In genomic region chr7:132992967-132993615, GRCm38 (mm10) we compare ENCODE assay signal across 23 mouse cellular contexts.
DNase-seq lines count a peak whose midpoint lies in the region; ATAC-seq and TF ChIP-seq lines count a peak whose summit lies in the region.
"Had no signal": no experiment of that assay in that cellular context is flagged by ENCODE, and none has a peak within 500 bp of the region (broad histone marks: within the 10 kb centered on the region; RNA-seq: fewer than 3 reads in every experiment).

No protein-coding gene starts in this region.

- no peak for ATAC-seq in forebrain, embryonic 13.5 days
- ATAC-seq in heart, embryonic 15.5 days (replicated peaks; ENCODE audit: insufficient number of reproducible peaks, insufficient read depth, low FRiP score, low read depth) = 0 out of 2 replicates have a peak, but pooled peaks have one; percentile 30
- ATAC-seq in embryonic facial prominence, embryonic 12.5 days (ENCODE audit: insufficient number of reproducible peaks, insufficient read depth, low FRiP score, low TSS enrichment) = 0 out of 2 replicates have a peak, but pooled peaks have one; percentile 19
- ATAC-seq in limb, embryonic 14.5 days (ENCODE audit: low FRiP score, low read depth) = peak; percentile 46; the same call in 1 of the 2 replicates
- ATAC-seq in hindbrain, embryonic 12.5 days (ENCODE audit: low FRiP score) = no peak
- ATAC-seq: inflammation-experienced regulatory T-cells, adult 6 months; midbrain, embryonic 13.5 days had no signal

- H3K4me3 ChIP-seq in forebrain, embryonic 10.5 days = no peak overlapping the region
- H3K4me3 ChIP-seq in forebrain, embryonic 13.5 days = no peak overlapping the region
- H3K4me3 ChIP-seq in heart, embryonic 15.5 days = no peak overlapping the region
- no peak overlapping the region for H3K4me3 ChIP-seq in embryonic facial prominence, embryonic 12.5 days
- H3K4me3 ChIP-seq in limb, embryonic 14.5 days (replicated peaks; ENCODE audit: low read length) = no peak overlapping the region
- no peak overlapping the region for H3K4me3 ChIP-seq in hindbrain, embryonic 12.5 days
- H3K4me3 ChIP-seq: forebrain, embryonic 12.5 days; heart, embryonic 12.5 days; liver, embryonic 13.5 days; midbrain, embryonic 13.5 days; neural tube, embryonic 12.5 days had no signal

- WGBS in forebrain, embryonic 10.5 days = 87% methylated on average over 9 of the region's 9 CpGs
- WGBS in forebrain, embryonic 13.5 days = 87% methylated on average over 9 of the region's 9 CpGs
- WGBS in heart, embryonic 15.5 days = 85% methylated on average over 9 of the region's 9 CpGs
- 90% methylated on average over 9 of the region's 9 CpGs for WGBS in embryonic facial prominence, embryonic 12.5 days
- 85% methylated on average over 9 of the region's 9 CpGs for WGBS in limb, embryonic 14.5 days
- 89% methylated on average over 9 of the region's 9 CpGs for WGBS in hindbrain, embryonic 12.5 days

- no peak overlapping the region for H3K27ac ChIP-seq in forebrain, embryonic 10.5 days
- H3K27ac ChIP-seq in forebrain, embryonic 13.5 days = no peak overlapping the region
- H3K27ac ChIP-seq in heart, embryonic 15.5 days = no peak overlapping the region
- H3K27ac ChIP-seq in embryonic facial prominence, embryonic 12.5 days = no peak overlapping the region
- H3K27ac ChIP-seq in limb, embryonic 14.5 days (replicated peaks; ENCODE audit: low read depth, low read length) = no peak overlapping the region
- H3K27ac ChIP-seq in hindbrain, embryonic 12.5 days = no peak overlapping the region
- H3K27ac ChIP-seq: forebrain, embryonic 12.5 days; hindbrain, embryonic 14.5 days; kidney, postnatal 0 days; liver, embryonic 13.5 days; midbrain, embryonic 13.5 days; neural tube, embryonic 12.5 days; stomach, postnatal 0 days had no signal

- H3K4me2 ChIP-seq in forebrain, embryonic 13.5 days = no peak overlapping the region
- H3K4me2 ChIP-seq in heart, embryonic 15.5 days = no peak overlapping the region
- no peak overlapping the region for H3K4me2 ChIP-seq in embryonic facial prominence, embryonic 12.5 days (replicated peaks)
- no peak overlapping the region for H3K4me2 ChIP-seq in limb, embryonic 14.5 days (replicated peaks; ENCODE audit: low read depth, low read length, severe bottlenecking)
- H3K4me2 ChIP-seq in hindbrain, embryonic 12.5 days (replicated peaks) = no peak overlapping the region
- H3K4me2 ChIP-seq: forebrain, embryonic 12.5 days; heart, embryonic 12.5 days; hindbrain, embryonic 14.5 days; liver, embryonic 13.5 days; midbrain, embryonic 13.5 days; neural tube, embryonic 12.5 days had no signal

- H3K4me1 ChIP-seq in forebrain, embryonic 10.5 days = no peaks in the 10 kb centered on the region
- H3K4me1 ChIP-seq in forebrain, embryonic 13.5 days = no peaks in the 10 kb centered on the region
- no peaks in the 10 kb centered on the region for H3K4me1 ChIP-seq in heart, embryonic 15.5 days (replicated peaks)
- H3K4me1 ChIP-seq in embryonic facial prominence, embryonic 12.5 days = no peaks in the 10 kb centered on the region
- no peaks in the 10 kb centered on the region for H3K4me1 ChIP-seq in limb, embryonic 14.5 days (ENCODE audit: control insufficient read depth, insufficient read depth, low read length)
- H3K4me1 ChIP-seq in hindbrain, embryonic 12.5 days = peaks cover 3% of the 10 kb centered on the region; the same call in 1 of the 2 replicates
- H3K4me1 ChIP-seq: forebrain, embryonic 12.5 days; liver, embryonic 13.5 days; neural tube, embryonic 12.5 days had no signal

- H3K9me3 ChIP-seq in forebrain, embryonic 10.5 days = no peaks in the 10 kb centered on the region
- no peaks in the 10 kb centered on the region for H3K9me3 ChIP-seq in forebrain, embryonic 13.5 days (replicated peaks)
- H3K9me3 ChIP-seq in heart, embryonic 15.5 days (replicated peaks) = no peaks in the 10 kb centered on the region
- H3K9me3 ChIP-seq in embryonic facial prominence, embryonic 12.5 days = no peaks in the 10 kb centered on the region
- no peaks in the 10 kb centered on the region for H3K9me3 ChIP-seq in limb, embryonic 14.5 days (ENCODE audit: control insufficient read depth, low read length)
- no peaks in the 10 kb centered on the region for H3K9me3 ChIP-seq in hindbrain, embryonic 12.5 days (replicated peaks)
- H3K9me3 ChIP-seq: forebrain, embryonic 12.5 days; heart, embryonic 12.5 days; liver, embryonic 13.5 days; midbrain, embryonic 13.5 days; neural tube, embryonic 12.5 days had no signal

- peak; percentile 10 for DNase-seq in forebrain, embryonic 10.5 days (ENCODE audit: extremely low spot score, low spot score)
- DNase-seq in heart, adult 18-20 months = no peak
- peak; percentile 32 for DNase-seq in limb, embryonic 14.5 days (ENCODE audit: low spot score)
- DNase-seq in kidney, adult 8-10 months = no peak
- DNase-seq: adrenal gland, postnatal 10 days; cerebellum, adult 2 months; cerebellum, postnatal 36 days; liver, embryonic 13.5 days; lung, adult 2 months; lung, postnatal 14 days; thymus, postnatal 14 days had no signal

- H3K36me3 ChIP-seq in forebrain, embryonic 10.5 days (replicated peaks) = peaks cover 100% of the 10 kb centered on the region
- peaks cover 88% of the 10 kb centered on the region for H3K36me3 ChIP-seq in forebrain, embryonic 13.5 days (ENCODE audit: poor library complexity, severe bottlenecking)
- H3K36me3 ChIP-seq in heart, embryonic 15.5 days = peaks cover 74% of the 10 kb centered on the region
- H3K36me3 ChIP-seq in embryonic facial prominence, embryonic 12.5 days = peaks cover 95% of the 10 kb centered on the region
- H3K36me3 ChIP-seq in limb, embryonic 14.5 days (ENCODE audit: control insufficient read depth, insufficient read depth, low read length) = peaks cover 91% of the 10 kb centered on the region
- H3K36me3 ChIP-seq in hindbrain, embryonic 12.5 days = peaks cover 83% of the 10 kb centered on the region

- H3K27me3 ChIP-seq in forebrain, embryonic 10.5 days (ENCODE audit: poor library complexity, severe bottlenecking) = no peaks in the 10 kb centered on the region
- no peaks in the 10 kb centered on the region for H3K27me3 ChIP-seq in forebrain, embryonic 13.5 days
- H3K27me3 ChIP-seq in heart, embryonic 15.5 days = no peaks in the 10 kb centered on the region
- H3K27me3 ChIP-seq in embryonic facial prominence, embryonic 12.5 days = no peaks in the 10 kb centered on the region
- no peaks in the 10 kb centered on the region for H3K27me3 ChIP-seq in limb, embryonic 14.5 days (ENCODE audit: control insufficient read depth, insufficient read depth, low read length)
- no peaks in the 10 kb centered on the region for H3K27me3 ChIP-seq in hindbrain, embryonic 12.5 days
- H3K27me3 ChIP-seq: forebrain, embryonic 12.5 days; heart, embryonic 12.5 days; liver, embryonic 13.5 days; midbrain, embryonic 13.5 days; neural tube, embryonic 12.5 days had no signal

- TF ChIP-seq POLR2A in limb, embryonic 14.5 days (IDR thresholded peaks at IDR 0.05; ENCODE audit: borderline replicate concordance, extremely low read depth, insufficient read depth, insufficient read length) = no peak

- no peak overlapping the region for H3K9ac ChIP-seq in forebrain, embryonic 13.5 days
- H3K9ac ChIP-seq in heart, embryonic 15.5 days = no peak overlapping the region
- no peak overlapping the region for H3K9ac ChIP-seq in embryonic facial prominence, embryonic 12.5 days
- no peak overlapping the region for H3K9ac ChIP-seq in limb, embryonic 14.5 days (ENCODE audit: low read depth, low read length, severe bottlenecking)
- H3K9ac ChIP-seq in hindbrain, embryonic 12.5 days = no peak overlapping the region
- H3K9ac ChIP-seq: forebrain, embryonic 12.5 days; heart, embryonic 12.5 days; hindbrain, embryonic 14.5 days; liver, embryonic 13.5 days; midbrain, embryonic 13.5 days; neural tube, embryonic 12.5 days had no signal

Comparison
In these comparisons a context has a peak if more than half of its experiments do, and no peak if none do; other contexts are left out.
1. DNase-seq: peak in forebrain, embryonic 10.5 days (single experiment) and limb, embryonic 14.5 days (single experiment); none in heart, adult 18-20 months (0 of 2) and kidney, adult 8-10 months (0 of 2).
2. ATAC-seq: peak in heart, embryonic 15.5 days (single experiment), embryonic facial prominence, embryonic 12.5 days (single experiment) and limb, embryonic 14.5 days (single experiment); none in forebrain, embryonic 13.5 days (single experiment) and hindbrain, embryonic 12.5 days (single experiment).